Mouse (Mus musculus) kidney, embryonic 14.5 days (tissue): ENCODE results near the gene Col8a2. TPM values are rescaled to one million over a fixed set of nuclear protein-coding genes. Genes with fewer than 3 reads are reported as not detected.

Experiments
- ATAC-seq: fragments of 200-750 bp; cut with Nextera tagmentation; 2 replicates; pipeline ENCODE4 v1.8.0; 2017; ENCODE audit warnings: moderate number of reproducible peaks, mild to moderate bottlenecking, moderate TSS enrichment, moderate library complexity; ENCODE audit not compliant: low FRiP score, low TSS enrichment
- H3K27ac ChIP-seq: fragments of 300-500 bp; sonication (generic); 2 replicates; pipeline ENCODE4 v1.5.1; 2014; ENCODE audit warnings: low read depth, mild to moderate bottlenecking, low read length, moderate library complexity, mixed read lengths
- H3K27me3 ChIP-seq: fragments of 300-500 bp; sonication (generic); 2 replicates; pipeline ENCODE4 v1.6.1; 2014; ENCODE audit warnings: mild to moderate bottlenecking, low read length; ENCODE audit not compliant: control insufficient read depth, insufficient read depth
- H3K36me3 ChIP-seq: fragments of 300-500 bp; sonication (generic); 2 replicates; pipeline ENCODE4 v1.6.1; 2014; ENCODE audit warnings: low read length, mixed read lengths; ENCODE audit not compliant: control insufficient read depth, insufficient read depth
- H3K4me1 ChIP-seq: fragments of 300-500 bp; sonication (generic); 2 replicates; pipeline ENCODE4 v1.6.1; 2014; ENCODE audit warnings: low read length, mixed read lengths; ENCODE audit not compliant: control insufficient read depth, insufficient read depth
- H3K4me2 ChIP-seq: fragments of 300-500 bp; sonication (generic); replicated peaks from 2 replicates; pipeline ENCODE4 v1.6.1; 2014; ENCODE audit warnings: low read depth, mild to moderate bottlenecking, low read length
- H3K4me3 ChIP-seq: fragments of 300-500 bp; sonication (generic); 2 replicates; pipeline ENCODE4 v1.5.1; 2014; ENCODE audit warnings: mild to moderate bottlenecking, low read length
- H3K9ac ChIP-seq: fragments of 300-500 bp; sonication (generic); 2 replicates; pipeline ENCODE4 v1.6.1; 2014; ENCODE audit warnings: low read depth, mild to moderate bottlenecking, low read length, moderate library complexity
- H3K9me3 ChIP-seq: fragments of 300-500 bp; sonication (generic); 2 replicates; pipeline ENCODE4 v1.6.1; 2016; ENCODE audit warnings: low read length; ENCODE audit not compliant: control insufficient read depth
- WGBS: fragments of 180-500 bp; shearing (Covaris S2); extraction: QIAGEN DNeasy Blood & Tissue Kit; methylation state at CpG from one replicate; pipeline ENCODE4 v1.1.7; 2014; 5-methylcytosine and 5-hydroxymethylcytosine counted together
- polyA plus RNA-seq: library from polyadenylated mRNA; unstranded; fragments of >200 nt; fragmentation: Nextera tagmentation; extraction: Ambion mirVana; gene quantifications from 2 replicates; pipeline ENCODE4 v1.2.1, GENCODE M21; 2014

Col8a2 gene
- polyA plus RNA-seq, 1 experiment from 2014 or later = 6.8 TPM

GRCm38 (mm10) chr4:126288085-126288666, 1.6 kb downstream of the Col8a2 start:
- no peak overlapping the region; the same call in 1 of the 2 replicates for H3K4me3 ChIP-seq

GRCm38 (mm10) chr4:126290314-126290713, 3.7 kb downstream of the Col8a2 start:
- Histone ChIP-seq H3K27me3 (peaks cover 32% of the 10 kb centered on the region), H3K9ac (no peak overlapping the region), H3K36me3 (no peaks in the 10 kb centered on the region), H3K4me2 (no peak overlapping the region), H3K9me3 (no peaks in the 10 kb centered on the region), H3K4me1 (peaks cover 2% of the 10 kb centered on the region; the same call in 1 of the 2 replicates), H3K27ac (no peak overlapping the region), H3K4me3 (no peak overlapping the region)
- WGBS = 86% methylated on average over 8 of the region's 8 CpGs
- ATAC-seq = no peak

More at GRCm38 (mm10) chr4:126288085-126288666, 1.6 kb downstream of the Col8a2 start:
- 30% methylated on average over 17 of the region's 17 CpGs for WGBS
- peaks cover 2% of the 10 kb centered on the region; the same call in 1 of the 2 replicates for H3K4me1 ChIP-seq
- H3K36me3 ChIP-seq = no peaks in the 10 kb centered on the region
- peak overlapping the region; percentile 7; the same call in 1 of the 2 replicates for H3K9ac ChIP-seq
- H3K4me2 ChIP-seq = peak overlapping the region; percentile 69; the same call in 1 of the 2 replicates
- ATAC-seq = no peak
- no peak overlapping the region for H3K27ac ChIP-seq
- peaks cover 42% of the 10 kb centered on the region for H3K27me3 ChIP-seq
- no peaks in the 10 kb centered on the region for H3K9me3 ChIP-seq

- Histone ChIP-seq H3K27ac (no peak overlapping the region), H3K36me3 (no peaks in the 10 kb centered on the region), H3K4me1 (peaks cover 2% of the 10 kb centered on the region; the same call in 1 of the 2 replicates), H3K27me3 (peaks cover 25% of the 10 kb centered on the region), H3K9ac (no peak overlapping the region), H3K9me3 (no peaks in the 10 kb centered on the region), H3K4me2 (no peak overlapping the region), H3K4me3 (no peak overlapping the region)
- 29% methylated on average over 13 of the region's 13 CpGs for WGBS
- no peak for ATAC-seq
Measured at GRCm38 (mm10) chr4:126291196-126291595, 4.6 kb downstream of the Col8a2 start.

GRCm38 (mm10) chr4:126295152-126295551, 8.6 kb downstream of the Col8a2 start:
- Histone ChIP-seq H3K4me3 (no peak overlapping the region), H3K4me1 (peaks cover 12% of the 10 kb centered on the region; the same call in 1 of the 2 replicates), H3K9ac (no peak overlapping the region), H3K27me3 (peaks cover 23% of the 10 kb centered on the region), H3K36me3 (no peaks in the 10 kb centered on the region), H3K27ac (no peak overlapping the region), H3K4me2 (no peak overlapping the region), H3K9me3 (no peaks in the 10 kb centered on the region)
- 73% methylated on average over 6 of the region's 6 CpGs for WGBS
- ATAC-seq = no peak

GRCm38 (mm10) chr4:126295937-126296336, 9.3 kb downstream of the Col8a2 start:
- no peak for ATAC-seq
- Histone ChIP-seq H3K4me1 (peaks cover 19% of the 10 kb centered on the region), H3K27me3 (peaks cover 31% of the 10 kb centered on the region), H3K9ac (no peak overlapping the region), H3K27ac (no peak overlapping the region), H3K4me2 (no peak overlapping the region), H3K4me3 (no peak overlapping the region), H3K9me3 (no peaks in the 10 kb centered on the region), H3K36me3 (no peaks in the 10 kb centered on the region)
- WGBS = 34% methylated on average over 4 of the region's 4 CpGs

- ATAC-seq = peak; percentile 34; the same call in 1 of the 2 replicates
- H3K27me3 ChIP-seq = peaks cover 38% of the 10 kb centered on the region
- H3K36me3 ChIP-seq = no peaks in the 10 kb centered on the region
- 2% methylated on average over 34 of the region's 34 CpGs for WGBS
- H3K27ac ChIP-seq = peak overlapping the region; percentile 7; the same call in 1 of the 2 replicates
- no peaks in the 10 kb centered on the region for H3K9me3 ChIP-seq
- H3K9ac ChIP-seq = peak overlapping the region; percentile 55
- peaks cover 26% of the 10 kb centered on the region for H3K4me1 ChIP-seq
- peak overlapping the region; percentile 62 for H3K4me2 ChIP-seq
- H3K4me3 ChIP-seq = peak overlapping the region; percentile 38
Measured at GRCm38 (mm10) chr4:126296617-126297101, 10.1 kb downstream of the Col8a2 start.

- peaks cover 49% of the 10 kb centered on the region for H3K27me3 ChIP-seq
- WGBS = under 1% methylated on average over 50 of the region's 50 CpGs
- H3K27ac ChIP-seq = no peak overlapping the region
Measured at GRCm38 (mm10) chr4:126300916-126301583, 14.5 kb downstream of the Col8a2 start.

GRCm38 (mm10) chr4:126301584-126302309, 15.2 kb downstream of the Col8a2 start:
- Histone ChIP-seq H3K27ac (no peak overlapping the region), H3K36me3 (no peaks in the 10 kb centered on the region), H3K9ac (peak overlapping the region; percentile 40), H3K4me1 (peaks cover 28% of the 10 kb centered on the region), H3K9me3 (no peaks in the 10 kb centered on the region), H3K4me3 (peak overlapping the region; percentile 40), H3K27me3 (peaks cover 49% of the 10 kb centered on the region), H3K4me2 (peak overlapping the region; percentile 73)
- 5% methylated on average over 27 of the region's 27 CpGs for WGBS
- no peak; the same call in 1 of the 2 replicates for ATAC-seq

More at GRCm38 (mm10) chr4:126300916-126301583, 14.5 kb downstream of the Col8a2 start:
- no peaks in the 10 kb centered on the region for H3K9me3 ChIP-seq
- H3K4me1 ChIP-seq = peaks cover 30% of the 10 kb centered on the region
- H3K9ac ChIP-seq = peak overlapping the region; percentile 40
- peak overlapping the region; percentile 73 for H3K4me2 ChIP-seq
- ATAC-seq = no peak; the same call in 1 of the 2 replicates
- peak overlapping the region; percentile 40 for H3K4me3 ChIP-seq
- H3K36me3 ChIP-seq = no peaks in the 10 kb centered on the region
